Mouse (Mus musculus) ovary, adult 10 weeks (tissue): ENCODE data around the gene BC048671. TPM values are rescaled to one million over a fixed set of nuclear protein-coding genes. Genes with fewer than 3 reads are reported as not detected.

Experiments
- polyA plus RNA-seq: library from polyadenylated mRNA; stranded (reverse); fragments of 350-450 nt; fragmentation: Illumina TruSeq; extraction: RNeasy Lipid Tissue Mini Kit (QIAGEN cat#74804); gene quantifications from one replicate; pipeline ENCODE4 v1.2.3, GENCODE M21; 2014

BC048671 gene
- polyA plus RNA-seq: not detected

DNA sequence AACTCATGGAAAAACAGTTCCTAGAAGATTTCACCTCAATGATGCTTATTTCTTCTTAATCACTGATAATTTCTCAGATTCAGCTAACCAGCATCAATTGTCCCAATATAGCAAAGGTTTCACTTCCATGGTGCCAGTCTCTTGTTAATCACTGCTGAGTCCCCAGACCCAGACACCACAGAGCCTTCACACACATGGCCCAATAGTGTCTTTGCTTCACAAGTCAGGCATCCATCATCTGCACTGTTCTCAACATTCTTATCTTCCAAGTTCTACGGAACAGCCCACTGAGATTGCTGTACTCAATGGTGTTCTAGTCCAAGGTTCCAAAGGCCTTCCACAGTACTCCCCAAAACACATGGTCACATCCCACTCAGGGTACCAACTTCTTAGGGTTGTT, at the start of gene BC048671:
BC048671 (plus strand) TSS at position 301 of the 400 bp plus-strand sequence.

DNA sequence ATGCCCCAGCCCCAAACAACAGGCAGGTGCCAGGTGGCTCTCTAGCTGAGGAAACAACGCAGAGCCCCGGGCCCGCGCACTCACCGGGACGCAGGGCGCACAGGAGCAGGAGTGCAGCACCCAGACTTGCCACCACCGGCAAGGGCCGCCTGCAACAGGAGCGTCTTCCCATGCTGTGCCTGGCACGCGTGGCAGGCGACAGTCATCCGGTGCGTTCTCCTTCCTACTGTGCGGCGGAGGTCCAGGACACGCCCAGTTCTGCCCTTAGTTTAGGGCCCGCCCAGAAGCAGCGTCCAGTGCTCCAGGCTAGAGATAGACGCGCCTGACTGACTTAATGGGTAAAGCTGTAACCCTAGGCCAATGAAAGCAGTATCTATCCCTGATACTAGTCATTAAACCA, 24.0 kb downstream of the BC048671 start, which contains the start of gene Chst13:
Chst13 (minus strand) TSS at position 195 of the 400 bp plus-strand sequence.

DNA sequence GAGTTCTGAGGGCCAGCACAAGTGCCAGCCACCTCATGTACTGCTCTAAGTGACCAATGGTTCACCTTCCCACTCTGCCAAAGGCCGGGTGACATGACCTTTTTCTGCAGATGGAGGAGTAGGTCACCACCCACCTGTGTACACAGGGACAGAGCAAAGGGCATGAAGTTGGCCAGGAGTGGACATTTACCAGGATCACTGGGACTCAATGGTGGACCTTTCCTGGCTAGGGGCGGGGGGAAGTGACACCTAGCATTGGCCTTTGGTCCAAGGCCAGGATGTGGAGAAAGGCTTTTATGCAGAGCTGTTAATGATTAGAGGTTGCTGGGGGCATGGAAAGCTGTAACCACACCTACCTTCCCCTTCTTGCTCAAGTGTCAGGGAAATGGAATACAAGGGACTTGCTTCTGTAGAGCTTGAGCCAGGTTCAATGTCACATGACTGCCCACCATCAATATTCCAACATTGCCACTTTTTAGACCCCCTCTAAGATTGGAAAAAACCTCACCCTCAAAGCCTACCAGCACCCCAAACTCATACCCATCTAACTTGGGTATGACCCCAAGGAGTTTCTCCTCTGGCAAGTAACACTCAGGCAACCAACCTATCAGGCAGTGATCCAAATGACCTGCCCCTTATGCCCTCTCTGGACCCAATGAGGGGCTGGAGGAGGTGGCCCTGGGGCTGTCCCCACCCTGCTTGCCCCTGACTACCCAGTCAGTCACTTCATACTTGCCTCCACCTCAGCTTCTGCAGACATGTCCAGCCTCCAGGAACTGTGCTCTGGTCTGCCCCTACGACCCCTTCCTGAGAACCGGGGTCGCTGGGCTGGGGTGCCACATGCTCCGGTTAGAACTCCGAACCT, 31.8 kb downstream of the BC048671 start, which contains the start of gene Uroc1:
Uroc1 (plus strand) TSS at position 724 of the 865 bp plus-strand sequence.

Other genes with a start within 250 kb of the BC048671 start
- gene Vmn1r49, start 222.7 kb upstream of the BC048671 start, polyA plus RNA-seq: not detected
- not detected for gene Vmn1r50, start 199.8 kb upstream of the BC048671 start, polyA plus RNA-seq
- not detected for gene Vmn1r51, start 178.6 kb upstream of the BC048671 start, polyA plus RNA-seq
- gene Vmn1r52, start 126.4 kb upstream of the BC048671 start, polyA plus RNA-seq: not detected
- not detected for gene V1ra8, start 98.4 kb upstream of the BC048671 start, polyA plus RNA-seq
- not detected for gene Vmn1r53, start 76.8 kb upstream of the BC048671 start, polyA plus RNA-seq
- gene Vmn1r54, start 54.9 kb upstream of the BC048671 start, polyA plus RNA-seq: not detected
- gene Chst13, start 24.0 kb downstream of the BC048671 start, polyA plus RNA-seq: not detected
- gene Uroc1, start 32.1 kb downstream of the BC048671 start, polyA plus RNA-seq: not detected
- 20.8 TPM for gene Zxdc, start 68.3 kb downstream of the BC048671 start, polyA plus RNA-seq
- gene Cfap100, start 127.6 kb downstream of the BC048671 start, polyA plus RNA-seq: 0.37 TPM
- gene Klf15, start 161.4 kb downstream of the BC048671 start, polyA plus RNA-seq: 5.7 TPM
- gene Aldh1l1, start 185.2 kb downstream of the BC048671 start, polyA plus RNA-seq: 0.74 TPM